Mouse (Mus musculus): ENCODE measurements around the gene Irx2. TPM values are rescaled to one million over a fixed set of nuclear protein-coding genes. Genes with fewer than 3 reads are reported as not detected.

Gene Irx2
- not detected in 2 replicates for polyA plus RNA-seq (2021; fragmentation: Nextera tagmentation)
- long read RNA-seq, experiment 1, result 0 reads
- long read RNA-seq, experiment 2, result 0 reads

GRCm38 (mm10) chr13:72628462-72628916, at the start of gene Irx2:
Irx2 (plus strand) TSS chr13:72628820.

Measured in left cerebral cortex, adult 6 months (tissue).